Mouse (Mus musculus) left cerebral cortex, adult 11 months (tissue): ENCODE measurements around the gene 3110082I17Rik.

Experiments
- DNase-seq: peaks from one replicate; pipeline ENCODE4 v3.0.0; 2022; ENCODE audit warnings: low spot score

The 3110082I17Rik gene

GRCm38 (mm10) chr5:139325395-139325966, 134.8 kb downstream of the 3110082I17Rik start, which contains the start of gene Adap1:
Gene Adap1, minus strand, starts transcription at chr5:139325622.
- peak; percentile 57 for DNase-seq

- DNase-seq: no peak
These were observed 135.5 kb downstream of the 3110082I17Rik start for GRCm38 (mm10) chr5:139324691-139325394.

- DNase-seq: peak; percentile 50
These were observed 136.3 kb downstream of the 3110082I17Rik start for GRCm38 (mm10) chr5:139324045-139324491.

- no peak for DNase-seq
These were observed 136.9 kb downstream of the 3110082I17Rik start for GRCm38 (mm10) chr5:139323260-139323924.

GRCm38 (mm10) chr5:139321331-139321730, 139.0 kb downstream of the 3110082I17Rik start:
- no peak for DNase-seq

- DNase-seq: no peak
These were observed 139.9 kb downstream of the 3110082I17Rik start for GRCm38 (mm10) chr5:139320424-139320823.

- DNase-seq: peak; percentile 49
These were observed 142.4 kb downstream of the 3110082I17Rik start for GRCm38 (mm10) chr5:139317751-139318504.

GRCm38 (mm10) chr5:139316982-139317675, 143.2 kb downstream of the 3110082I17Rik start:
- no peak for DNase-seq

- DNase-seq: no peak
These were observed 145.2 kb downstream of the 3110082I17Rik start for GRCm38 (mm10) chr5:139314941-139315642.

- DNase-seq: no peak
These were observed 146.8 kb downstream of the 3110082I17Rik start for GRCm38 (mm10) chr5:139313536-139313935.

- DNase-seq: no peak
These were observed 148.5 kb downstream of the 3110082I17Rik start for GRCm38 (mm10) chr5:139311822-139312221.

- DNase-seq: no peak
These were observed 149.8 kb downstream of the 3110082I17Rik start for GRCm38 (mm10) chr5:139310477-139310876.

- DNase-seq: no peak
These were observed 150.4 kb downstream of the 3110082I17Rik start for GRCm38 (mm10) chr5:139309946-139310345.
